Mouse (Mus musculus): ENCODE data around the gene Ptprq.

DNA sequence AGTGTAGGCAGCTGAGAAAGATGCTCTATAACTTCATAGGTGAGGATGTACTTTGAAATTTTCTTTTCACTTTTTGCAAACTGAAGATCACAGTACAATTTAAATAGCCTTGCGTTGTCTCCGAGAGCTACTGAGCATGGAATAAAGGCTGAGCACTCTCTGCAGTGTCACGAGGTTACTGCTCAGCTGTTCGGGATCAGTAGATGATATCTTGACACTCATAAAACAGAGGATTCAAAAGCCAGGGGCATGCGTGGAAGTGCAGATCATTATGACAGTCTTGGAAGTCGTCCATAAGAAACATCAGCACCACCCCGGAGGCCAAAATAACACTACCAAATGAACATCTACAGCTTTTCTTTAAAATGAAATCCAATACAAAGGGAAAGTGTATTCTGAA is 203.2 kb downstream of the Ptprq start:
- TF ChIP-seq POLR2A (IDR thresholded peaks at IDR 0.05; ENCODE audit: control insufficient read depth, low read depth, low read length) (no peak), CTCF (IDR thresholded peaks at IDR 0.05; ENCODE audit: control insufficient read depth, insufficient read depth, insufficient replicate concordance, low read depth, low read length) (no peak)

Measured in testis, adult 2 months (tissue).